Mouse (Mus musculus): ENCODE results near the gene Dis3l2. TPM values are rescaled to one million over a fixed set of nuclear protein-coding genes. Genes with fewer than 3 reads are reported as not detected.

Gene Dis3l2
- polyA plus RNA-seq, 1 experiment, result 13.8 TPM

- 68% methylated on average over 6 of the region's 6 CpGs for WGBS
- H3K4me1 ChIP-seq (ENCODE audit: control insufficient read depth, insufficient read depth, low read length), result peaks cover 4% of the 10 kb centered on the region
- no peak overlapping the region for H3K4me3 ChIP-seq (replicated peaks; ENCODE audit: extremely low read depth, low read depth, low read length)
- no peak for DNase-seq
- TF ChIP-seq POLR2A (IDR thresholded peaks at IDR 0.05; ENCODE audit: borderline replicate concordance, extremely low read depth, low read depth, low read length) (no peak), CTCF (IDR thresholded peaks at IDR 0.05; ENCODE audit: insufficient read depth, low read length) (no peak)
Observed at GRCm38 (mm10) chr1:86758091-86758490, 54.5 kb downstream of the Dis3l2 start.

DNA sequence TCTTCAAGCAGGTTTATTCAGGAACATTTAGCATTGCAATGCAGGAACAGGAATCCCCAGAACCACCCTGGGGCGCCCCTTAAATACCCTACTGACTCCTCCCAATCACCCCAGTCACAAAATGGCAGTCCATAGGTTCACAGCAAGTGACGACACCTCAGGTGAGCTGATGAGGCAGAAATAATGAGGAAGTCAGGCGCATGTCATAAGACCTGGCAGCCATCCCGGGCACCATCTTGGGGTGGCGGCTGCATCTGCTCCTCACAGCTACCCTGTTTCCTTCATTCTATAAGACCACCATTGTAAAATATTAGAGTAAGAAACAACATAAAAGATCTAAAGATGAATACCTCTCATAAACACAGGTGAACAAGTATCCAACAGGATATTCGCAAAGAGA, 58.6 kb downstream of the Dis3l2 start:
- Histone ChIP-seq H3K4me1 (ENCODE audit: control insufficient read depth, insufficient read depth, low read length) (peaks cover 4% of the 10 kb centered on the region), H3K4me3 (replicated peaks; ENCODE audit: extremely low read depth, low read depth, low read length) (no peak overlapping the region)
- no peak for DNase-seq
- TF ChIP-seq CTCF (IDR thresholded peaks at IDR 0.05; ENCODE audit: insufficient read depth, low read length) (no peak), POLR2A (IDR thresholded peaks at IDR 0.05; ENCODE audit: borderline replicate concordance, extremely low read depth, low read depth, low read length) (no peak)
- 95% methylated on average over 6 of the region's 6 CpGs for WGBS

GRCm38 (mm10) chr1:86801241-86801640, 97.6 kb downstream of the Dis3l2 start:
- H3K4me1 ChIP-seq (ENCODE audit: control insufficient read depth, insufficient read depth, low read length), result no peaks in the 10 kb centered on the region
- WGBS, result 96% methylated on average over 2 of the region's 2 CpGs
- no peak overlapping the region for H3K4me3 ChIP-seq (replicated peaks; ENCODE audit: extremely low read depth, low read depth, low read length)
- DNase-seq, result no peak
- no peak for TF ChIP-seq POLR2A (IDR thresholded peaks at IDR 0.05; ENCODE audit: borderline replicate concordance, extremely low read depth, low read depth, low read length)
- no peak for TF ChIP-seq CTCF (IDR thresholded peaks at IDR 0.05; ENCODE audit: insufficient read depth, low read length)

GRCm38 (mm10) chr1:86811756-86812155, 108.1 kb downstream of the Dis3l2 start:
- TF ChIP-seq CTCF (IDR thresholded peaks at IDR 0.05; ENCODE audit: insufficient read depth, low read length) (no peak), POLR2A (IDR thresholded peaks at IDR 0.05; ENCODE audit: borderline replicate concordance, extremely low read depth, low read depth, low read length) (no peak)
- 60% methylated on average over 3 of the region's 3 CpGs for WGBS
- H3K4me3 ChIP-seq (replicated peaks; ENCODE audit: extremely low read depth, low read depth, low read length), result no peak overlapping the region
- H3K4me1 ChIP-seq (ENCODE audit: control insufficient read depth, insufficient read depth, low read length), result no peaks in the 10 kb centered on the region
- no peak for DNase-seq

- no peak for DNase-seq
- 35% methylated on average over 1 of the region's 1 CpGs for WGBS
- H3K4me1 ChIP-seq (ENCODE audit: control insufficient read depth, insufficient read depth, low read length), result no peaks in the 10 kb centered on the region
- H3K4me3 ChIP-seq (replicated peaks; ENCODE audit: extremely low read depth, low read depth, low read length), result no peak overlapping the region
- no peak for TF ChIP-seq POLR2A (IDR thresholded peaks at IDR 0.05; ENCODE audit: borderline replicate concordance, extremely low read depth, low read depth, low read length)
- TF ChIP-seq CTCF (IDR thresholded peaks at IDR 0.05; ENCODE audit: insufficient read depth, low read length), result no peak
Observed at GRCm38 (mm10) chr1:86822266-86822665, 118.7 kb downstream of the Dis3l2 start.

- no peak for DNase-seq
- 65% methylated on average over 2 of the region's 2 CpGs for WGBS
- TF ChIP-seq CTCF (IDR thresholded peaks at IDR 0.05; ENCODE audit: insufficient read depth, low read length) (no peak), POLR2A (IDR thresholded peaks at IDR 0.05; ENCODE audit: borderline replicate concordance, extremely low read depth, low read depth, low read length) (no peak)
Observed at GRCm38 (mm10) chr1:86834351-86834987, 130.9 kb downstream of the Dis3l2 start.

GRCm38 (mm10) chr1:86834988-86835387, 131.4 kb downstream of the Dis3l2 start:
- WGBS, result 72% methylated on average over 2 of the region's 2 CpGs
- DNase-seq, result no peak
- H3K4me1 ChIP-seq (ENCODE audit: control insufficient read depth, insufficient read depth, low read length), result peaks cover 11% of the 10 kb centered on the region
- no peak overlapping the region for H3K4me3 ChIP-seq (replicated peaks; ENCODE audit: extremely low read depth, low read depth, low read length)
- TF ChIP-seq POLR2A (IDR thresholded peaks at IDR 0.05; ENCODE audit: borderline replicate concordance, extremely low read depth, low read depth, low read length), result no peak
- no peak for TF ChIP-seq CTCF (IDR thresholded peaks at IDR 0.05; ENCODE audit: insufficient read depth, low read length)

More at GRCm38 (mm10) chr1:86834351-86834987, 130.9 kb downstream of the Dis3l2 start:
- peaks cover 11% of the 10 kb centered on the region for H3K4me1 ChIP-seq (ENCODE audit: control insufficient read depth, insufficient read depth, low read length)
- H3K4me3 ChIP-seq (replicated peaks; ENCODE audit: extremely low read depth, low read depth, low read length), result no peak overlapping the region

DNA sequence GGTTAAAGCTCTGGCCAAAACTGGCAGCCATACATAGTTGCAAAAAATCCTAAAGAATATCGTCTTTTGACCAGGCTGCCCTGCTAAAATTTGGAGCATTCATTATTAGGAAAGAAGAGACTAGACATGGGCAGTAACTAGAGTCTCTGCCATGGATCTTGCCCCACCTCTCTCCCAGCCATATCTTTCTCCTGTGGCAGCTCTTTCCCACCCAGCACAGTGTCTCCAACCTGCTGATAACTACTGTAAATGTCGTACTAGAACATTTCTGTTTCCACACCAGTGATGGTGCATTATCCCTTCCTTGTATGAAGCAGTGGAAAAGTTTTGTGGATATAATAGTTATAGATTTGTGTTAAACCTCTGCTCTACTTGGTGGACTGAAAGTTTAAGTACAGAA, 147.1 kb downstream of the Dis3l2 start:
- no peak for DNase-seq
- TF ChIP-seq POLR2A (IDR thresholded peaks at IDR 0.05; ENCODE audit: borderline replicate concordance, extremely low read depth, low read depth, low read length), result no peak
- TF ChIP-seq CTCF (IDR thresholded peaks at IDR 0.05; ENCODE audit: insufficient read depth, low read length), result no peak
- no peaks in the 10 kb centered on the region for H3K4me1 ChIP-seq (ENCODE audit: control insufficient read depth, insufficient read depth, low read length)
- H3K4me3 ChIP-seq (replicated peaks; ENCODE audit: extremely low read depth, low read depth, low read length), result no peak overlapping the region
- WGBS, result 90% methylated on average over 2 of the region's 2 CpGs

GRCm38 (mm10) chr1:86858876-86859275, 155.3 kb downstream of the Dis3l2 start:
- DNase-seq, result no peak

DNA sequence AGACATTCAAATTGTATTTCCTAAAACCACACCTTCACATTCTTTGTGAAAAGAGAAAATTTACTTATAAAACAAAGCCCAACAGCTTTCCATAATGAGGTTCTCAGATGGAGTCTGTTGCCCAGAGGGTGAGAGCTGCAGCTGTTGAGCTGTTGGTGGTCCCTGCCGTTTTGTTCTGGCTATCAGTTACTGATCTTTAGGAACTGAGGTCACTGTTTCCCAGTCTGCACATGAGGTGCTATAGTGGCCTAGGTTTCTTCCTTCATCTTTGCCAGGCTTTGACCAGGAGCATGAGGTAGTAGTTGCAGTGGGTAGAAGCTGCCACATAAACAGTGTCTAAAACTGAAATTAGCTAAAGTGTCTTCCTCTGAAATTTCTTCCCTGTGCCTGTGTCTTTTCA, 155.8 kb downstream of the Dis3l2 start:
- no peak for TF ChIP-seq POLR2A (IDR thresholded peaks at IDR 0.05; ENCODE audit: borderline replicate concordance, extremely low read depth, low read depth, low read length)
- no peak for TF ChIP-seq CTCF (IDR thresholded peaks at IDR 0.05; ENCODE audit: insufficient read depth, low read length)
- DNase-seq, result no peak
- WGBS, result 31% methylated on average over 1 of the region's 1 CpGs
- no peak overlapping the region for H3K4me3 ChIP-seq (replicated peaks; ENCODE audit: extremely low read depth, low read depth, low read length)
- peaks cover 9% of the 10 kb centered on the region for H3K4me1 ChIP-seq (ENCODE audit: control insufficient read depth, insufficient read depth, low read length)

More at GRCm38 (mm10) chr1:86858876-86859275, 155.3 kb downstream of the Dis3l2 start:
- peaks cover 9% of the 10 kb centered on the region for H3K4me1 ChIP-seq (ENCODE audit: control insufficient read depth, insufficient read depth, low read length)
- 40% methylated on average over 1 of the region's 1 CpGs for WGBS
- TF ChIP-seq POLR2A (IDR thresholded peaks at IDR 0.05; ENCODE audit: borderline replicate concordance, extremely low read depth, low read depth, low read length) (no peak), CTCF (IDR thresholded peaks at IDR 0.05; ENCODE audit: insufficient read depth, low read length) (no peak)
- H3K4me3 ChIP-seq (replicated peaks; ENCODE audit: extremely low read depth, low read depth, low read length), result no peak overlapping the region
